Mouse (Mus musculus): ENCODE data around the gene Ppfibp1.

DNA sequence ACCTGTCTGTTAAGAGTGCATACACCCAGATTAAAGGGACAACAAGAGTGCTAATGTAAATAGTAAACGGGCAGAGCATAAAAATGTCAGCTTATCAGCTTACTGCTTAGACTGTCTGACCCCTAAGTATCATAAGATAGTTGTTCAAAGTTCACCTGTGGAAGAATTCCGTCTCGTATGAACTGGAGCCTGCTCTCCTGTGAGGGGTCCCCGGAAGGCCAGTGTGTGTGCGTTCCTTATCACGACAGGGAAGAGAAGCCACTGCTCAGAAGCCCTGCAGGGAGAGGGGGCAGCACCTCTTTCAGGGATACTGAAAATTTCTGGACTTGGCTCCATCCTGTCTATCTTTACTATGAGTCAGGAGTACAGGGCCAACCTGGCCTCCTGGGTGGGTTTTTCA, 108.7 kb downstream of the Ppfibp1 start:
- no peak for TF ChIP-seq CTCF (IDR thresholded peaks at IDR 0.05)
- no peak for TF ChIP-seq EP300 (IDR thresholded peaks at IDR 0.05; ENCODE audit: insufficient read depth, low read depth, low read length)

Data from heart, adult 2 months (tissue).